Mouse (Mus musculus): Measurements from ENCODE around the gene Peli1. TPM values are rescaled to one million over a fixed set of nuclear protein-coding genes. Genes with fewer than 3 reads are reported as not detected.
A peak's percentile ranks its signal among the peaks of the same experiment; 100 is the strongest.
"Not testable (repeated sequence)": the region's sequence is repeated elsewhere in the genome, so short reads cannot be mapped to it uniquely, and the experiment has no call there.

Gene Peli1
- polyA plus RNA-seq, 1 experiment from 2014 or later, result 44.8 TPM

DNA sequence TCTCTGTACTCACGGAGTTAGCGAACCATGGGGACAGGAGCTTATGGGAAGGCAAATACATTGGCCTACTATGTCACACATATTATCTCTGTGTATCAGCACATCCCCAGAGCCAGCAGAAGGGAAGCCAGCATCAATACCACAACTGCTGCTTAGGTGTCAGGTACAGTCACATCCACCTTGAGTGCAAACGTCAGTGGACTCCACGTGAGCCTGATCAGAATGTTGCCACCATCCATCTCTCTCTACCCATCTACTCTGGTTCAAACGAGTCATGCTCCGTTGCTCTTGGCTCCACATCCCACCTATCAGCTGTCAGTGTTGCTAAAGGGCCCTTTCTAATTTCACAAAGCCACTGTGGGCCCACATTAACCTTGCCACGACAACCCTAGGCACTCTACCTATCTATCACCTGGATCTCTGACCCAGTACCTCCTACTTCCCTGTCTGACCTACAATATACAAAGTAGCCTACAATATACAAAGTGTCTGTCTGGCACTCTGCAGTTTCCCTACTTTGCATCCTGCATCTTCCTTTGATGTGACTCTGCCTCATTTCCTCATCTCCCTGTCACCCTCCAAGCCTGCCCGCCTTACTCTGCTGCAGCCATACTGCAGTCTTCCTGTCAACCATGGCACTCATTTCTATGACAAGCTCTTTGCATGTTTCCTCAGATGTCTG, 73.4 kb downstream of the Peli1 start:
- H3K9ac ChIP-seq (replicated peaks; ENCODE audit: low read depth), result no peak overlapping the region
- H3K27ac ChIP-seq (ENCODE audit: low read length), result no peak overlapping the region
- H3K36me3 ChIP-seq (ENCODE audit: insufficient read depth, low read length), result no peaks in the 10 kb centered on the region
- H3K27me3 ChIP-seq (replicated peaks; ENCODE audit: insufficient read depth, low read length), result no peaks in the 10 kb centered on the region
- H3K4me3 ChIP-seq (ENCODE audit: low read depth, low read length), result no peak overlapping the region
- DNase-seq (ENCODE audit: low spot score) (no peak), ATAC-seq (peak; percentile 46)
- TF ChIP-seq CTCF (IDR thresholded peaks at IDR 0.05) (no peak), EP300 (IDR thresholded peaks at IDR 0.05) (no peak)
- 47% methylated on average over 8 of the region's 8 CpGs for WGBS
- H3K9me3 ChIP-seq (ENCODE audit: low read length), result no peaks in the 10 kb centered on the region
- no peak overlapping the region for H3K4me2 ChIP-seq (replicated peaks; ENCODE audit: low read depth, low read length)
- no peaks in the 10 kb centered on the region for H3K4me1 ChIP-seq (ENCODE audit: insufficient read depth, low read depth, low read length)

DNA sequence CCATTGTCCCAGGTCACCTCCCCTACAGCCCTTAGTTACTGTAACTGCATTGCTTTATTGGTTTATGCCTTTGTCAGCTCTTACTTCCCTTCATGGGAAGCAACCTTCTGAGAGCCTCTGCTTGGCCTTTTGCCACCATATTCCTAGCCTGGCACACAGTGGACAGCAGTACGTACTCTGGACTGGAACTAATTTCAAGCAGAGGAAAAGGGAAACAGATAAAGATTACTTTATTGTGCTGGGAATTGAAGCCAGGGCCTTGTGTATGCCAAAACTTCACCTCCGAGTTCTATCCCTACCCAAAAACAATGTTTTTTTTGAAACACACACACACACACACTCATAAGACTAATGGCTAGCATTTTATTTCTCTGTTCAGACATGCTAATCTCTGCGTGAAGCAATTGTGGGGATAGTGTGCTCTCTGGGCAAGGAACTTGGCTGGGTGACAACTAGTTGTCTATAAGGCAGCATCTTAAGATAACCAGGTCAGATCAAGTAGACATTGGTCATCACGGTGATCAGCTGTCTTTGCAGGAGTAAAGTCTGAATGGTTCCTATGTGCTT, 74.0 kb downstream of the Peli1 start:
- DNase-seq (ENCODE audit: low spot score) (no peak), ATAC-seq (no peak)
- Histone ChIP-seq H3K9ac (replicated peaks; ENCODE audit: low read depth) (no peak overlapping the region), H3K4me2 (replicated peaks; ENCODE audit: low read depth, low read length) (no peak overlapping the region), H3K36me3 (ENCODE audit: insufficient read depth, low read length) (no peaks in the 10 kb centered on the region), H3K4me3 (ENCODE audit: low read depth, low read length) (no peak overlapping the region), H3K4me1 (ENCODE audit: insufficient read depth, low read depth, low read length) (no peaks in the 10 kb centered on the region), H3K9me3 (ENCODE audit: low read length) (no peaks in the 10 kb centered on the region), H3K27ac (ENCODE audit: low read length) (no peak overlapping the region), H3K27me3 (replicated peaks; ENCODE audit: insufficient read depth, low read length) (no peaks in the 10 kb centered on the region)
- 49% methylated on average over 4 of the region's 4 CpGs for WGBS
- TF ChIP-seq EP300 (IDR thresholded peaks at IDR 0.05) (no peak), CTCF (IDR thresholded peaks at IDR 0.05) (no peak)

DNA sequence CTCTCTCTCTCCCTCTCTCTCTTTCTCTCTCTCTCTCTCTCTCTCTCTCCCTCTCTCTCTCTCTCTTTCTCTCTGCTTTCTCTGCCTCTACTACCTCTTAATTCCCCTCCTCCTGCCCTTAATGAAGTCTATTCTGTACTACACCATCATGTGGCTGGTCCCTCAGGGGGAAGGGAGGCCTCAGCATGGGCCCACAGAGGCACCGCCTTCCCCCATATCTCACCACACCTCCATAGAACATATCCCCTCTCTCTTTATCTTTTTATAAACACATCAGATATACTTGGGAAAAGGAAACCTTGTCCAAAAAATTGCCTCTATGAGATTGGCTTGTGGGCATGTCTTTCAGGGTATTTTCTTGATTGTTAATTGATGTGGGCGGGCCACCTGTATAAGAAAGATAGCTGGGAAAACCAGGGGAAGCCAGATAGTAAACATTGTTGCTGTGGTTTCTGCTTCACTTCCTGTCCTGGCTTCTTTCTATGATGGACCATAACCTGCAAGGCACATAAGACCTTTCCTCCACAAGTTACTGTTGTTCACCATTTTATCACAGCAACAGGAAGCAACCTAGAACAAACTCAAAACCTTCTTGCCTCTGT, 75.5 kb downstream of the Peli1 start:
- H3K4me3 ChIP-seq (ENCODE audit: low read depth, low read length), result no peak overlapping the region
- no peaks in the 10 kb centered on the region for H3K27me3 ChIP-seq (replicated peaks; ENCODE audit: insufficient read depth, low read length)
- H3K36me3 ChIP-seq (ENCODE audit: insufficient read depth, low read length), result no peaks in the 10 kb centered on the region
- 91% methylated on average over 2 of the region's 2 CpGs for WGBS
- H3K9ac ChIP-seq (replicated peaks; ENCODE audit: low read depth), result no peak overlapping the region
- DNase-seq (ENCODE audit: low spot score) (no peak), ATAC-seq (no peak)
- H3K4me2 ChIP-seq (replicated peaks; ENCODE audit: low read depth, low read length), result no peak overlapping the region
- TF ChIP-seq CTCF (IDR thresholded peaks at IDR 0.05), result no peak
- TF ChIP-seq EP300 (IDR thresholded peaks at IDR 0.05), result peak; percentile 9; the same call in 1 of the 2 replicates
- no peaks in the 10 kb centered on the region for H3K4me1 ChIP-seq (ENCODE audit: insufficient read depth, low read depth, low read length)
- H3K27ac ChIP-seq (ENCODE audit: low read length), result no peak overlapping the region
- no peaks in the 10 kb centered on the region for H3K9me3 ChIP-seq (ENCODE audit: low read length)

DNA sequence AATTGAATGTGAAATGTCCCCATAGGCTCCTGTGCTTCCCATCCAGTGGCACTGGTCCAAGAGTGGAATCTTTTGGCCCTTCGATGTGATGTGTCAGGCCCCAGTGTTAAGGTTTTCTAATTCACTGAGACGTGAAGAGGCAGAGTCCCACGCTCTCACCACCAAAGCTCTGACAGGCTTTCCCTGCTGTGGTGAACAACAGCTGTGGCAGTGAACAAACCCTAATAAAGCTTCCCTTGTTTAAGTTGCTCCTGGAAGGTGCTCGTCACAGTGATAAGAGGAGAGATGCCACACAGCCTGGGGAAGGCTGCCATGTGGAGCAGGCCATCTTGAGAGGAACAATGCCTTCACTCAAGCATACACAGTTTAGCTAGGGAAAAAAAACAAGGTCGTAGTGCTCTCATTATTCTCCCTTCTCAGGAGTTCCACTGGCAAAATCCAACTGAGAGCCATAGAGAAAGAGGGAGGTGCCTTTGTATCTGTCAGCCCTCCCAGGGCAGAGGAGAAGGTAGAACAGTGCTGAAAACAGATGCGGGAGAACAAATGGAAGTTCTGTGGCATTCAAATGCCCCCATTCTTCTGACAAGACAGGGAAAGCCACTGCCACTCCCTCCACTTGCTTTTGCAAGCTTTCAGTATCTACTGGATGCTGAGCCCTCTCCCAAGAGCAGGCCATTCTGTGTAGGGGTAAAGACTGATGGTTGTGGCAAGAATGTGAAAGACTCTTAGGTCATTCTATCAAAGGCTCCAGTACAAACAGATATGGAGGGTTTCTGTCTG, 77.9 kb downstream of the Peli1 start:
- Histone ChIP-seq H3K4me2 (replicated peaks; ENCODE audit: low read depth, low read length) (no peak overlapping the region), H3K27ac (ENCODE audit: low read length) (no peak overlapping the region)
- no peak for DNase-seq (ENCODE audit: low spot score)

DNA sequence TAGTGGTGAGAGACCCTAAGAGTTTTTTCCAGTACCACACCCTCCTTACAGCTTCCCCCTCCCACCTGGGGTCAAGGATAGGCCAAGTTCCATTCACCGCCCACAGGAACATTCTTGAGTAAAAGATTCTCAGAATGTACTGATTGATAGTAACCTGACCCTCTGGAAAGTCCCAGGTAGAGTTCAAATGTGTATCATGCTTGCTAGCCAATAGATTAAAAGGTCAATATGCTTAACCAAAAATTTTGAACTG, 78.4 kb downstream of the Peli1 start:
- H3K36me3 ChIP-seq (ENCODE audit: insufficient read depth, low read length); H3K4me1 ChIP-seq (ENCODE audit: insufficient read depth, low read depth, low read length); H3K27ac ChIP-seq (ENCODE audit: low read length); H3K9ac ChIP-seq (replicated peaks; ENCODE audit: low read depth); H3K27me3 ChIP-seq (replicated peaks; ENCODE audit: insufficient read depth, low read length); H3K4me2 ChIP-seq (replicated peaks; ENCODE audit: low read depth, low read length); DNase-seq (ENCODE audit: low spot score); H3K4me3 ChIP-seq (ENCODE audit: low read depth, low read length); H3K9me3 ChIP-seq (ENCODE audit: low read length); ATAC-seq: not testable (repeated sequence)
- 72% methylated on average over 1 of the region's 1 CpGs for WGBS

More for the DNA sequence above, 77.9 kb downstream of the Peli1 start:
- H3K27me3 ChIP-seq (replicated peaks; ENCODE audit: insufficient read depth, low read length), result no peaks in the 10 kb centered on the region
- 69% methylated on average over 6 of the region's 6 CpGs for WGBS
- no peaks in the 10 kb centered on the region for H3K9me3 ChIP-seq (ENCODE audit: low read length)
- ATAC-seq, result no peak
- H3K4me3 ChIP-seq (ENCODE audit: low read depth, low read length), result no peak overlapping the region
- no peaks in the 10 kb centered on the region for H3K36me3 ChIP-seq (ENCODE audit: insufficient read depth, low read length)
- peaks cover 2% of the 10 kb centered on the region; the same call in 1 of the 2 replicates for H3K4me1 ChIP-seq (ENCODE audit: insufficient read depth, low read depth, low read length)
- TF ChIP-seq EP300 (IDR thresholded peaks at IDR 0.05), result no peak
- TF ChIP-seq CTCF (IDR thresholded peaks at IDR 0.05), result no peak
- no peak overlapping the region for H3K9ac ChIP-seq (replicated peaks; ENCODE audit: low read depth)

DNA sequence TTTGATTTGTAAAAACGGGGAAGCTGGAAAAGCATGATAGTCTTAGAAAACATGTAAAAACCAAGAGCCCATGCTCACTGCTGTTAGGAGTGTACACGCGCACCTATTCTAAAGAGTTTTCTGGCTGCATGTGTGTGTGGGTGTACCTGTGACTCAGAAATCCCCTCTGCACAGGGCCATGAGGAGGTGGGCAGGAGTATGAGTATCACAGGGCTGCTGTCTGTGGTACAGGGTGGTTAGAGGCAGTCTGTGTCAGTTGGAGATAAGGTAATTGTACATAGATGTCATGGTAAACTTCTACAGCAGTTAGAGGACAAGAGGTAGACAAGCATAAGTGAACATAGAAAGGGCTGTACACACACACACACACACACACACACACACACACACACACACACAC, 81.2 kb downstream of the Peli1 start:
- no peaks in the 10 kb centered on the region for H3K27me3 ChIP-seq (replicated peaks; ENCODE audit: insufficient read depth, low read length)
- DNase-seq (ENCODE audit: low spot score), result no peak
- peaks cover 7% of the 10 kb centered on the region; the same call in 1 of the 2 replicates for H3K4me1 ChIP-seq (ENCODE audit: insufficient read depth, low read depth, low read length)
- no peaks in the 10 kb centered on the region for H3K9me3 ChIP-seq (ENCODE audit: low read length)
- H3K27ac ChIP-seq (ENCODE audit: low read length), result no peak overlapping the region
- TF ChIP-seq EP300 (IDR thresholded peaks at IDR 0.05), result no peak
- TF ChIP-seq CTCF (IDR thresholded peaks at IDR 0.05), result no peak
- no peaks in the 10 kb centered on the region for H3K36me3 ChIP-seq (ENCODE audit: insufficient read depth, low read length)
- no peak overlapping the region for H3K4me3 ChIP-seq (ENCODE audit: low read depth, low read length)
- 92% methylated on average over 3 of the region's 3 CpGs for WGBS
- no peak overlapping the region for H3K4me2 ChIP-seq (replicated peaks; ENCODE audit: low read depth, low read length)
- ATAC-seq, result no peak
- no peak overlapping the region for H3K9ac ChIP-seq (replicated peaks; ENCODE audit: low read depth)
